Mouse (Mus musculus): Measurements from ENCODE around the gene Uqcrc1.

- TF ChIP-seq CTCF (IDR thresholded peaks at IDR 0.05; ENCODE audit: extremely low read depth, insufficient read length, insufficient replicate concordance, low read depth, low read length) (no peak), POLR2A (IDR thresholded peaks at IDR 0.05; ENCODE audit: low read depth, low read length) (no peak; the same call in 1 of the 2 replicates)
These were observed 60.0 kb downstream of the Uqcrc1 start for GRCm38 (mm10) chr9:108996411-108996810.
